ENCODE assay signal across 28 mouse cellular contexts in the genomic region with DNA sequence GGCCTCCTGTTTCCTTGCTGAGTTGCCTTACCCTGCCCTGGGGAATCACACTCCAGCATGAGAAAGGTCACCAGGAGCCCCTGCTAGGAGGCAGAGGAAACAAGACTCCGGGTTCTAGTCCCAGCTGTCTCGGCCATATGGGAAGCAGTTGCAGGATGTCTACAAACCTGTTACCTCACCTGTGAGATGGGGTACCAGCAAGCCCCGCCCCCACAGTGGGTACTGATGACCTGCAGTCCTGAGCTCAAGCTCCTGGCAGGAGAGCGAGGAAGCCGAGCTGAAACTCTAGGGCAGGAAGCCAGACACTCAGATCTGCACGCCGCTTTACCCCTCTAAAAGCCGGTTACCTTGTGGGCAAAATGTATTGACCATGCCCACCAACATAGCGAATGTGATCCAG. TPM values are rescaled to one million over a fixed set of nuclear protein-coding genes. Genes with fewer than 3 reads are reported as not detected.
DNase-seq lines count a peak whose midpoint lies in the region; ATAC-seq and TF ChIP-seq lines count a peak whose summit lies in the region.
"Had no signal": no experiment of that assay in that cellular context is flagged by ENCODE, and none has a peak within 500 bp of the region (broad histone marks: within the 10 kb centered on the region; RNA-seq: fewer than 3 reads in every experiment).

No protein-coding gene starts in this region.

- no peak for TF ChIP-seq CTCF in midbrain, postnatal 0 days (IDR thresholded peaks at IDR 0.05)
- TF ChIP-seq CTCF in left cerebral cortex, adult 2 months (IDR thresholded peaks at IDR 0.05), result no peak

- no peak overlapping the region for H3K9ac ChIP-seq in midbrain, postnatal 0 days (replicated peaks; ENCODE audit: low read length, poor library complexity, severe bottlenecking)
- no peak overlapping the region for H3K9ac ChIP-seq in kidney, embryonic 15.5 days
- H3K9ac ChIP-seq: hindbrain, embryonic 13.5 days; limb, embryonic 13.5 days; lung, embryonic 15.5 days; neural tube, embryonic 12.5 days had no signal

- whole genome bisulfite sequencing in midbrain, embryonic 10.5 days, result 69% methylated on average over 9 of the region's 9 CpGs
- WGBS in midbrain, postnatal 0 days, result 76% methylated on average over 9 of the region's 9 CpGs
- 68% methylated on average over 9 of the region's 9 CpGs for WGBS in kidney, embryonic 15.5 days

- H3K4me3 ChIP-seq in midbrain, embryonic 10.5 days, result no peak overlapping the region
- H3K4me3 ChIP-seq in midbrain, postnatal 0 days (ENCODE audit: low read depth, low read length), result no peak overlapping the region
- H3K4me3 ChIP-seq in kidney, embryonic 15.5 days (replicated peaks), result no peak overlapping the region
- H3K4me3 ChIP-seq in left cerebral cortex, adult 2 months, result no peak overlapping the region
- H3K4me3 ChIP-seq: erythroblast, embryonic 14.5 days; hindbrain, embryonic 13.5 days; layer of hippocampus, adult 2 months; limb, embryonic 13.5 days; lung, embryonic 15.5 days; myocyte; neural tube, embryonic 12.5 days had no signal

- DNase-seq in heart, adult 11 months, result peak; percentile 80
- DNase-seq in heart, adult 18-20 months, result no peak
- DNase-seq in midbrain, embryonic 10.5 days (ENCODE audit: low spot score), result no peak
- no peak for DNase-seq in midbrain, postnatal 0 days (ENCODE audit: low spot score)
- DNase-seq in cerebellum, adult 9-10 months, result peak; percentile 79
- peak; percentile 61 to 74 for DNase-seq in cerebellum, postnatal 36 days
- no peak for DNase-seq in left cerebral cortex, adult 2 months (ENCODE audit: extremely low spot score in 1 of 2, low spot score in 2 of 2)
- DNase-seq: adrenal gland, postnatal 10 days; heart, postnatal 36 days; kidney, adult 11 months; kidney, postnatal 25 days; right cerebral cortex, postnatal 4 days; thymus, adult 2 months; thymus, postnatal 36 days had no signal

- no peaks in the 10 kb centered on the region for H3K36me3 ChIP-seq in midbrain, embryonic 10.5 days
- H3K36me3 ChIP-seq in midbrain, postnatal 0 days (ENCODE audit: insufficient read depth, low read length), result no peaks in the 10 kb centered on the region
- H3K36me3 ChIP-seq in kidney, embryonic 15.5 days, result no peaks in the 10 kb centered on the region
- H3K36me3 ChIP-seq: hindbrain, embryonic 13.5 days; limb, embryonic 13.5 days; lung, embryonic 15.5 days; neural tube, embryonic 12.5 days had no signal

- no peaks in the 10 kb centered on the region for H3K9me3 ChIP-seq in midbrain, embryonic 10.5 days (replicated peaks)
- H3K9me3 ChIP-seq in midbrain, postnatal 0 days (ENCODE audit: low read length), result no peaks in the 10 kb centered on the region
- no peaks in the 10 kb centered on the region for H3K9me3 ChIP-seq in kidney, embryonic 15.5 days (replicated peaks)
- H3K9me3 ChIP-seq: hindbrain, embryonic 13.5 days; limb, embryonic 13.5 days; lung, embryonic 15.5 days; neural tube, embryonic 12.5 days had no signal

- H3K4me1 ChIP-seq in midbrain, embryonic 10.5 days, result peaks cover 37% of the 10 kb centered on the region
- 0 out of 2 replicates have a peak, but pooled peaks cover 2% of the 10 kb centered on the region for H3K4me1 ChIP-seq in midbrain, postnatal 0 days (ENCODE audit: insufficient read depth, low read length)
- peaks cover 29% of the 10 kb centered on the region for H3K4me1 ChIP-seq in kidney, embryonic 15.5 days

- no peak for ATAC-seq in midbrain, postnatal 0 days (ENCODE audit: low FRiP score)
- ATAC-seq in kidney, embryonic 15.5 days (replicated peaks; ENCODE audit: low FRiP score), result no peak
- ATAC-seq: midbrain, embryonic 16.5 days; Patski had no signal

- no peak overlapping the region for H3K4me2 ChIP-seq in midbrain, postnatal 0 days (ENCODE audit: low read depth, low read length, poor library complexity, severe bottlenecking)
- H3K4me2 ChIP-seq in kidney, embryonic 15.5 days, result no peak overlapping the region
- H3K4me2 ChIP-seq: heart, embryonic 11.5 days; hindbrain, embryonic 13.5 days; limb, embryonic 13.5 days; liver, embryonic 11.5 days; lung, embryonic 15.5 days; midbrain, embryonic 11.5 days; neural tube, embryonic 12.5 days had no signal

- H3K27ac ChIP-seq in midbrain, embryonic 10.5 days (replicated peaks), result peak overlapping the region; percentile 42; the same call in 1 of the 2 replicates
- no peak overlapping the region for H3K27ac ChIP-seq in midbrain, postnatal 0 days (ENCODE audit: low read depth, low read length)
- H3K27ac ChIP-seq in kidney, embryonic 15.5 days, result no peak overlapping the region
- no peak overlapping the region for H3K27ac ChIP-seq in left cerebral cortex, adult 2 months
- H3K27ac ChIP-seq: hindbrain, embryonic 13.5 days; layer of hippocampus, adult 2 months; limb, embryonic 13.5 days; lung, embryonic 15.5 days; neural tube, embryonic 12.5 days had no signal

- intact Hi-C loops in left cerebral cortex, adult 2 months (cut with DNase I), result no loop called here

- no peaks in the 10 kb centered on the region for H3K27me3 ChIP-seq in midbrain, embryonic 10.5 days (ENCODE audit: low read depth, poor library complexity, severe bottlenecking)
- no peaks in the 10 kb centered on the region for H3K27me3 ChIP-seq in midbrain, postnatal 0 days (ENCODE audit: insufficient read depth, low read length)
- no peaks in the 10 kb centered on the region for H3K27me3 ChIP-seq in kidney, embryonic 15.5 days
- H3K27me3 ChIP-seq: hindbrain, embryonic 13.5 days; lung, embryonic 15.5 days; neural tube, embryonic 12.5 days; Patski had no signal

RNA-seq across cellular contexts. Expression of a gene that starts 31.1 kb away (rescaled TPM):
- 10 to 100 TPM; 11.7 to 13.3 TPM for total RNA-seq in heart, adult 18-20 months (2021)
- polyA plus RNA-seq in midbrain, embryonic 10.5 days (2016; fragmentation: Nextera tagmentation; extraction: Ambion mirVana), result 45.0 and 48.4 TPM in 2 replicates
- total RNA-seq in midbrain, postnatal 0 days (2014; rRNA removed), result 19.8 and 21.5 TPM in 2 replicates
- 13.2 and 16.5 TPM in 2 replicates for polyA plus RNA-seq in midbrain, postnatal 0 days (2015; fragmentation: Nextera tagmentation; extraction: Ambion mirVana)
- 41.0 and 44.8 TPM in 2 replicates for polyA plus RNA-seq in kidney, embryonic 15.5 days (2015; fragmentation: Nextera tagmentation; extraction: Ambion mirVana)
- total RNA-seq in left cerebral cortex, adult 2 months (2021), result 1 to 10 TPM; 1.5 to 3.0 TPM
- total RNA-seq: megakaryocyte progenitor cell, adult 5-6 weeks had no signal

Comparison
In these comparisons a context has a peak if more than half of its experiments do, and no peak if none do; other contexts are left out.
1. DNase-seq: peak in heart, adult 11 months (single experiment), cerebellum, adult 9-10 months (single experiment) and cerebellum, postnatal 36 days (2 of 2); none in heart, adult 18-20 months (0 of 2), midbrain, embryonic 10.5 days (single experiment), midbrain, postnatal 0 days (single experiment) and left cerebral cortex, adult 2 months (0 of 2).